Mouse (Mus musculus) lung, adult 10 weeks (tissue): Measurements from ENCODE around the gene Prr11. TPM values are rescaled to one million over a fixed set of nuclear protein-coding genes. Genes with fewer than 3 reads are reported as not detected.

Experiments used
- polyA plus RNA-seq: library from polyadenylated mRNA; stranded (reverse); fragments of 350-450 nt; fragmentation: Illumina TruSeq; extraction: RNeasy Lipid Tissue Mini Kit (QIAGEN cat#74804); gene quantifications from one replicate; pipeline ENCODE4 v1.2.3, GENCODE M21; 2014; ENCODE audit warnings: low read depth, low replicate concordance; ENCODE audit not compliant: insufficient read depth

Prr11 gene
- 0.35 TPM for polyA plus RNA-seq

DNA sequence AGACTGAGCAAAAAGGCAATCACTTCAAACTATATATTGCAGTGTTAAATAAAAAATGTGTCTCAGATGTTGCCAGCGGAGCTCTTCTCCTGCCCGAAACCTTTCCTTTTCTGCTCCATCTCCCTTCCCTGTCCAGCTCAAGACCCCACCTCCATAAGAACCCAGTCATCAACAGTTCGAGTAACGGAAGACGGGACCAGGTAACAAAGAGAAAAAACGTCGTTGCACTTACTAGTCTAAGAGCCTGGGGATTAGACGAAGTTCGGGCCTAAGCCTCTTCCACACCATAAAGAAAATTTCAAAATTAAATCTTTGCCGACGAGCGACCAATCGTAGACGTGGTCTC lies at the start of gene Prr11:
TSS of gene Prr11 (minus strand) at position 300 of the 346 bp plus-strand sequence.

GRCm38 (mm10) chr11:87126824-87127816 lies 18.6 kb upstream of the Prr11 start, which contains the start of gene Trim37:
Trim37 (plus strand) TSS chr11:87127077.

GRCm38 (mm10) chr11:87108755-87109518 lies 429 bp upstream of the Prr11 start, which contains the start of gene Ska2:
Ska2 (plus strand) TSS chr11:87109234.

GRCm38 (mm10) chr11:87086290-87086984 lies 22.1 kb downstream of the Prr11 start, which contains the start of gene Smg8:
Smg8 (minus strand) TSS chr11:87086774.

GRCm38 (mm10) chr11:87073866-87074440 lies 34.6 kb downstream of the Prr11 start, which contains the start of gene Gdpd1:
Gdpd1 (minus strand) TSS chr11:87074062.

Other genes with a start within 250 kb of the Prr11 start
- gene Ypel2, start 115.0 kb downstream of the Prr11 start, polyA plus RNA-seq = 4.4 TPM
- gene Gdpd1, start 34.6 kb downstream of the Prr11 start, polyA plus RNA-seq = 24.8 TPM
- 7.0 TPM for gene Smg8, start 21.9 kb downstream of the Prr11 start, polyA plus RNA-seq
- gene Ska2, start 526 bp upstream of the Prr11 start, polyA plus RNA-seq = 7.8 TPM
- 7.8 TPM for gene Trim37, start 18.4 kb upstream of the Prr11 start, polyA plus RNA-seq